Mouse (Mus musculus): Measurements from ENCODE around the gene Oaf.

The Oaf gene

DNA sequence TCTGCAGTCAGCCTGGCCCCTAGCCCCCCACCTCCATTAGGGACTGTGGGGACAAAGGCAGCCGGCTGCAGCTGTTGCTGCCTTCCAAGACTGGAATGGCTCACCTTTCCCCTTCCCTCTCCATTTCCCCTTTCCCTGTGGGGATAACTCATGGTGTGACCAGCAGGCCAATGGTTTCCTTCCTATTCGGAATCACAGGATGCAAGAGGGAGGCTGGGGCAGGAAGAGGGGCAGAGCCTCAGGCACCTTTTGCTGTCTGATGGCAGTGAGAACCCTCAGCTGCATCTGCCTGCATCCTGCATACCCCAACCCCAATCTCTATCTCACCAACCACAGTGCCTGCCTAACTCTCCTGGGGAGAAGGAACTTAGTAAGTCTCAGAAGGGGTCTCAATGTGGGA is 14.2 kb downstream of the Oaf start:
- DNase-seq (ENCODE audit: low read depth, low spot score) = no peak

DNA sequence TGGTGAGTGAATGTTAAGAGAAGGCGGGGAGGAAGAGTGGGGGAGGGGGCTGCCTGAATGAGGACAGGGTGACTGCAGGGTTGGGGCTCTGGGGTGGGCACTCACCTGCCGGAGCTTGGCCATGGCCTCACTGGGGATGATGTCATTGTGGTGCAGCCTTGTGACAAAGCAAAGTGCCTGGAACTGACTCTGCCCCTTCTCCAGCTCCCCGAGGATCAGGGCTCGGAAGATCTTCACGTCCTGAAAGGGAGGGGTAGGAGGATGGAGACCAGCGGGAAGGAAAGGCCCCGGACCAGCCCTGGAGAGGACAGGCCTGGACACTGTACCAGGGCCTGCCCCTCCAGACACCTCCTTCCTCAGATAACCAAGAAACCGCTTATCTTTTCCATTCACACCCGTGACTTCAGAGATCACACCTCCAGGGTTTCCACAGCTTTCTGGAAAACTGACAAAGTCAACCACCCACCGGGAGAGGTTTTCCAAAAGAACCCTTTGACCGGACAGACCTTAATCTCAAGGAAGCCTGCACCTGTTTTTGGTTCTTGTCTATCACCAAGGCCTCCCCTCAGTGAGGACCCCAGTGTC is 14.8 kb downstream of the Oaf start:
- no peak for DNase-seq (ENCODE audit: low read depth, low spot score)

GRCm38 (mm10) chr9:43222429-43222715 is 17.3 kb downstream of the Oaf start:
- DNase-seq (ENCODE audit: low read depth, low spot score) = peak; percentile 40

- peak; percentile 93 for DNase-seq (ENCODE audit: low read depth, low spot score)
These were observed 17.9 kb downstream of the Oaf start for GRCm38 (mm10) chr9:43221643-43222428.

GRCm38 (mm10) chr9:43210771-43211450 is 28.8 kb downstream of the Oaf start:
- peak; percentile 76 for DNase-seq (ENCODE audit: low read depth, low spot score)

DNA sequence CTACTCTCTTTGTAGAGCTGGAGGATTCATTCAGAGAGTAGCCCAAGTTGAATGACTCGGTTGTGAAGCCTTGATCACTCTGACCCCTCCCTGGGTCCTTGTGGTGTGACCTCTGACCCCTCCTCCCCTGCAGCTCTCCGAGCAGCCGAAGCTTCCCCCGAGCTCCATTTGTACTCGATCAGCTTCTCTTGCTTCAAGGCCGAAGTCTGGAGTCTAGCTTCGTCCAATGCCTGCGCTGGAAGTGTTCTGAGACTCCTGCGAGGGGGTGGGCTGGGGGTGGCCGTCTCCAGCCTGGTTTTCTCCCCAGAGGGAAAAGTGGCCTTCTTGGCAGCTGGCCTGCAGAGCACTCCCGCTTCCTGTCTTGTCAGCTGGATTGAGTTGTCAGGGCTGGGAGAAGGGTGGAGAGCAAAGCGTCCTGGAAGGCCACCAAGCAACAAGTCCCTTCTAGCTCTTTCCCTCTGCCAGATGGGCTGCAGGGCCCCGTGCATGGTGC is 29.5 kb downstream of the Oaf start, which contains the start of gene Pou2f3:
Pou2f3 (minus strand) TSS at position 180 of the 493 bp plus-strand sequence.
- DNase-seq (ENCODE audit: low read depth, low spot score) = peak; percentile 63

- no peak for DNase-seq (ENCODE audit: low read depth, low spot score)
These were observed 33.7 kb downstream of the Oaf start for GRCm38 (mm10) chr9:43206022-43206390.

DNA sequence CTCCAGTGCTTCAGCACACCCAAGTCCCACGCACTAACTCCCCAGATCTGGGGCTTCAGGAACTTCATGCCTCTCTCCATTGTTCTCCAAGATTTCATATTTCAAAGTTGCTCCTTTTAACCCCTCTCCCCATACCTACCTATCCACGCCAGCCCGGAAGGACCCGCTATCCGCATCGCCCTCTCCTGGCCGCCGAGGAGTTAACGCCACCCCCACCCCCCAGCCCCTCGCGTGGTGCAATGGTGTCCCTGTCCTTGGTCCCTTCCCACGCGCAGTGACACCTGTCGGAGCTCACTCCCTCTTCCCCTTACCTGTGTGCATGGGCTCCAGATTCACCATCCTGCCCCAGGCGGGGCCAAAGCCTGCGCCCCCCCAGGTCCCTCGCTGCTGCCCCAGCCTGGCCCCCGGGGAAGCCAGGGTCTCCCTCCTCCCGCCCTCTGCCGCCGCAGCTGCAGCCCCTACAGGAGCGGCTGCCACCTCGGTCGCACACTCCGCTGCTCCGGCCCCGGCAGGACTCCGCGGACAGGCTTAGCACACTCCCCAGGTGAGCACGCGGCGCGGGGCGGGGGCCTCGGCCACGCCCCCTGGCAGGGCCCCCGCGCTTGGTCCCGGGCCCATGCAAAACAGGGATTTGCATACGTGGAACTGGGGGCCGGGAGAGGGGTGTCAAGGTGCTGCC is 34.2 kb downstream of the Oaf start:
- no peak for DNase-seq (ENCODE audit: low read depth, low spot score)

- DNase-seq (ENCODE audit: low read depth, low spot score) = no peak
These were observed 39.5 kb downstream of the Oaf start for GRCm38 (mm10) chr9:43200212-43200611.

- no peak for DNase-seq (ENCODE audit: low read depth, low spot score)
These were observed 45.7 kb downstream of the Oaf start for GRCm38 (mm10) chr9:43194001-43194400.

- no peak for DNase-seq (ENCODE audit: low read depth, low spot score)
These were observed 48.1 kb downstream of the Oaf start for GRCm38 (mm10) chr9:43191561-43191960.

GRCm38 (mm10) chr9:43189021-43189356 is 50.7 kb downstream of the Oaf start:
- DNase-seq (ENCODE audit: low read depth, low spot score) = no peak

DNA sequence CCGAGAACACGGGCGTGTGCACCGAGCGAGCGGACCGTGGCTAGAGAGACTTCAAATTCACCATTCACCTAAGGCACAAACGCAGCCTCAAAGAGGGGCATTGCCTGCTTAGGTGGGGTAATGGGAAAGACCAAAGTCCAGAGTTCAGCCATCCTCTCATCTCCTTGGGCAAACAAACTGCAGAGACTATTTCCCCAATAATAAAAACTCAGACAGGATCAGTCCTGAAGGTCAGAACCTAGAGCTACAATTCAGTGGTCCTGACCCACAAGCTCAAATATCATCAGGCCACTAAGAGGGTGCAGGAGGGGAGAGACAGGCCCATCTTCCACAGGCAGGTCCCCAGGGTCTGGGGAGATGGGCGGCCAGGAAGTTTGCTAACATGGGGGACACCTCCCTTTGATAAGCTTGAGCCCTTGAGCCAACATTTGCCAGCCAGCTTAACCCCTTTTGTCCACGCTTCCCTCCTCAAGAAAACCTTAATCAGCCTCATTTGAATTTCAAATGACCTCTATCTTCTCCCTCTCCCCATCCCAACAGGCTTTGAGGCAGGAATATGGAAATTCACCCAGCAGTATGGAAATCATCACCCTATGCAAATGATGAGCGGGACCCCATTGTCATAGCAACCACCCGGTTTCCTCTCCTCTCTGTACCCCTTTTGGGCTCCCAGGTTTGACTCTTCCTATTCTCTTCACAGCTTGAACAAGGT is 51.2 kb downstream of the Oaf start:
- DNase-seq (ENCODE audit: low read depth, low spot score) = no peak

- peak; percentile 11 for DNase-seq (ENCODE audit: low read depth, low spot score)
These were observed 60.1 kb downstream of the Oaf start for GRCm38 (mm10) chr9:43179614-43180013.

DNA sequence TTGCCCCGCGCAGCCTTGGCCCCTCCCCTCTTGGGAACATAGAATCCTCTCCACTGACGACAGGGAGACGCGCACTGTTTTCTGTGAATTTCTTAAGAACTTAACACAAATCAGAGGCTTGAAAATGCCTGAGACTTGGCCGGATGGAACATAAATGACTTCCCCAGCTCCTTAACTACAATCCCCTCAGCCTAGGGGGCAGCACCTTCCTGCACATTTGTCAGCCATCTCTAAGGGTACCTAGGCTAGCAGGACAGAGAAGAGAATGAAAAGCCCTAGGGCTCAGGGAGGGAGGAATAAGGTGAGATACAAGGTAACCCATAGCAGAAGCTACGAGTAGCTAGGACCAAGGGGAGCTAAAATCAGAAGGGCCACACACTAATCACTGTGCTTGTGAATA is 61.5 kb downstream of the Oaf start:
- DNase-seq (ENCODE audit: low read depth, low spot score) = no peak
